Mouse (Mus musculus): ENCODE measurements at regions not wholly inside any gene's neighbourhood (a gene's known extent, or its start where the extent isn't known, plus 50 kb on each side); places are given as distances from the start of the nearest gene placed in this dataset.

DNA sequence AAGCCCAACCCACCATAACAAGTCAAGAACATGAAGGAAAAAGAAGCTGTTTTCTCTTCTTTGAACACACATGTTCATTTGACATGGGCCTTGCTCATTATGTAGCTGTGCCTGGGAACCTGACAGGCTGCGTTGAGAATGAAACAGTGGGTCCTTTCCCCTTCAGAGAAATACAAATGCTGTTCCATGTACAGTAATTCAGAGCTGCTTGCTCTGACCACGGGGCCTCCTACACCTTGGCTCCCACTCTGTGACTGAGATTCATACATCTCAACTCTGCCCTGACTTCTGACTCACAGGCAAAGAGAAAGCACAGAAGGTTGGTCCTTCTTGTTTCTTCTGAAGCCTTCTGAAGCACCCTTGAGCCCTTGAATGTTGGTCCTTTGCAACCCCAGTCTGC lies 1345.4 kb upstream of the A1bg start:
- H3K4me1 ChIP-seq (ENCODE audit: control insufficient read depth, insufficient read depth, low read length) = no peaks in the 10 kb centered on the region
- H3K36me3 ChIP-seq (ENCODE audit: control insufficient read depth, insufficient read depth, low read length) = no peaks in the 10 kb centered on the region
- H3K27me3 ChIP-seq (ENCODE audit: control insufficient read depth, insufficient read depth, low read length) = no peaks in the 10 kb centered on the region
- no peaks in the 10 kb centered on the region for H3K9me3 ChIP-seq (ENCODE audit: control insufficient read depth, low read depth, low read length)
- no peak overlapping the region for H3K4me2 ChIP-seq (replicated peaks; ENCODE audit: low read depth, low read length)
- H3K9ac ChIP-seq (replicated peaks; ENCODE audit: low read depth, low read length) = no peak overlapping the region
- ATAC-seq (ENCODE audit: insufficient number of reproducible peaks, insufficient read depth, low FRiP score, low read depth) = no peak
- H3K27ac ChIP-seq (ENCODE audit: low read length) = no peak overlapping the region
- H3K4me3 ChIP-seq (ENCODE audit: low read depth, low read length) = no peak overlapping the region
- WGBS = 76% methylated on average over 2 of the region's 2 CpGs

DNA sequence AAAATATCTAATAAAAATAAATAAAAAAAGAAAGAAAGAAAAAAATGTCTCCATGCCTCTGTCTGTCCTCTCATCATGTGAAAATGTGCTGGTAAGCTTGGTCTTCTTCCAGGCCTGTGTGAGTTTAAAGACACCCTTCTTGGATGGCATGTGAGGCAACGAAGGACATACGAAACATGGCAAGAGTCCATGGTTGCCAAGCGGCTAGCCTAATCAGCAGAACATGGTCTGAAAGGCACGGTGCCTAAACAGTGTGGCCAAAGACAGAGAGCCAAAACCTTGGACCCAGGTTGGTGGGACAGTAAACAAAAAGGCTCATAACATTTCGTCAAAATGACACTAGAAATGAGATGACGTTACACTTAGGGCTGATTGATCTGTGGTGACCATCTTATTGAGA lies 1344.7 kb upstream of the A1bg start:
- ATAC-seq (ENCODE audit: insufficient number of reproducible peaks, insufficient read depth, low FRiP score, low read depth) = no peak
- WGBS = 86% methylated on average over 6 of the region's 6 CpGs
- H3K4me2 ChIP-seq (replicated peaks; ENCODE audit: low read depth, low read length) = no peak overlapping the region

GRCm38 (mm10) chr15:62266025-62266424 lies 1343.2 kb upstream of the A1bg start:
- Histone ChIP-seq H3K9me3 (ENCODE audit: control insufficient read depth, low read depth, low read length) (no peaks in the 10 kb centered on the region), H3K4me2 (replicated peaks; ENCODE audit: low read depth, low read length) (no peak overlapping the region), H3K4me3 (ENCODE audit: low read depth, low read length) (no peak overlapping the region), H3K9ac (replicated peaks; ENCODE audit: low read depth, low read length) (no peak overlapping the region), H3K27ac (ENCODE audit: low read length) (no peak overlapping the region), H3K27me3 (ENCODE audit: control insufficient read depth, insufficient read depth, low read length) (no peaks in the 10 kb centered on the region), H3K4me1 (ENCODE audit: control insufficient read depth, insufficient read depth, low read length) (no peaks in the 10 kb centered on the region), H3K36me3 (ENCODE audit: control insufficient read depth, insufficient read depth, low read length) (no peaks in the 10 kb centered on the region)
- WGBS = 90% methylated on average over 6 of the region's 6 CpGs
- ATAC-seq (ENCODE audit: insufficient number of reproducible peaks, insufficient read depth, low FRiP score, low read depth) = no peak

More for the DNA sequence above, 1344.7 kb upstream of the A1bg start:
- Histone ChIP-seq H3K27ac (ENCODE audit: low read length) (no peak overlapping the region), H3K36me3 (ENCODE audit: control insufficient read depth, insufficient read depth, low read length) (no peaks in the 10 kb centered on the region), H3K4me3 (ENCODE audit: low read depth, low read length) (no peak overlapping the region), H3K9me3 (ENCODE audit: control insufficient read depth, low read depth, low read length) (no peaks in the 10 kb centered on the region), H3K4me1 (ENCODE audit: control insufficient read depth, insufficient read depth, low read length) (no peaks in the 10 kb centered on the region), H3K27me3 (ENCODE audit: control insufficient read depth, insufficient read depth, low read length) (no peaks in the 10 kb centered on the region), H3K9ac (replicated peaks; ENCODE audit: low read depth, low read length) (no peak overlapping the region)

- Histone ChIP-seq H3K27me3 (ENCODE audit: control insufficient read depth, insufficient read depth, low read length) (no peaks in the 10 kb centered on the region), H3K27ac (ENCODE audit: low read length) (no peak overlapping the region), H3K4me2 (replicated peaks; ENCODE audit: low read depth, low read length) (no peak overlapping the region), H3K4me1 (ENCODE audit: control insufficient read depth, insufficient read depth, low read length) (no peaks in the 10 kb centered on the region), H3K9me3 (ENCODE audit: control insufficient read depth, low read depth, low read length) (no peaks in the 10 kb centered on the region), H3K9ac (replicated peaks; ENCODE audit: low read depth, low read length) (no peak overlapping the region), H3K36me3 (ENCODE audit: control insufficient read depth, insufficient read depth, low read length) (no peaks in the 10 kb centered on the region), H3K4me3 (ENCODE audit: low read depth, low read length) (no peak overlapping the region)
- no peak for ATAC-seq (ENCODE audit: insufficient number of reproducible peaks, insufficient read depth, low FRiP score, low read depth)
- WGBS = 80% methylated on average over 4 of the region's 4 CpGs
Observed at GRCm38 (mm10) chr15:62265484-62265937, 1342.7 kb upstream of the A1bg start.

GRCm38 (mm10) chr15:62264966-62265365 lies 1342.2 kb upstream of the A1bg start:
- Histone ChIP-seq H3K4me3 (ENCODE audit: low read depth, low read length) (no peak overlapping the region), H3K36me3 (ENCODE audit: control insufficient read depth, insufficient read depth, low read length) (no peaks in the 10 kb centered on the region), H3K9ac (replicated peaks; ENCODE audit: low read depth, low read length) (no peak overlapping the region), H3K27ac (ENCODE audit: low read length) (no peak overlapping the region), H3K27me3 (ENCODE audit: control insufficient read depth, insufficient read depth, low read length) (no peaks in the 10 kb centered on the region), H3K4me1 (ENCODE audit: control insufficient read depth, insufficient read depth, low read length) (no peaks in the 10 kb centered on the region), H3K9me3 (ENCODE audit: control insufficient read depth, low read depth, low read length) (no peaks in the 10 kb centered on the region), H3K4me2 (replicated peaks; ENCODE audit: low read depth, low read length) (no peak overlapping the region)
- WGBS = 76% methylated on average over 1 of the region's 1 CpGs
- ATAC-seq (ENCODE audit: insufficient number of reproducible peaks, insufficient read depth, low FRiP score, low read depth) = no peak

DNA sequence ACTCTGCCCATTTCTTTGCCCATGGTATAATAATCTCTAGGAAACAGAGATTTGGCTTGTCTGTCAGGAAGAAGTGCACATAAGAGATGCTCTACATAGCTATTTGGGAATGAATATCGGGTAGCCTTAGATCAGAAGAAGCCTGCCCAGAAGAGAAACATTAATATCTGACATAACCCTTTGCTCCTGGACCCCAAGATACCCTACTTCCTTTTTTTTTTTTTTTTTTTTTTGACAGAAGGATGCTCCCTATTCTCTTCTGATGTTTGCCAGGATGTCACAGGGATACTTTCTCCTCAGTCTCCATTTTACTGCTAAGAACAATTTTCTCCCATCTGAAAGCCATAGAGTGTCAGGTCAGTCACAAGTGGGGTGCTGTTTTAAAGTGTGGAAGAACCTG lies 1341.4 kb upstream of the A1bg start:
- Histone ChIP-seq H3K4me2 (replicated peaks; ENCODE audit: low read depth, low read length) (no peak overlapping the region), H3K9ac (replicated peaks; ENCODE audit: low read depth, low read length) (no peak overlapping the region)
- WGBS = 89% methylated on average over 1 of the region's 1 CpGs

DNA sequence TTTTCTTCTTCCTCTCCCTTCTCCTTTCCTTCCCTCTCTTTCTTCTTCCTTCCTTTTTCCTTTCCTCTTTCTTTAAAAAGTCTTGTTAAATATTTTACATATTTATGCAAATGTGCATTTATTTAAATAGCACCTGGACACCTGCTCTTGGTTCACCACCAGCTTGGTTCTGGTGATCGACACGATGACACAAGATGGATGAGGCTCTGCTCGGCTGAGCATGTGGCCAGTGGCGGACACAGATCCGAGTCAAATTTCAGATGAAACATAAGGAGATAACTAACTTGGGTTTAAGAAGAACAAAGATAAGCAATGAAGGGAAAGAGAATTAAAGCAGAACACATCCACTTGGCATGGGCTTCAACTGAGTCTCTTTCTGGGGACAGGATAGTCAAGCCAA lies 1339.7 kb upstream of the A1bg start:
- Histone ChIP-seq H3K4me1 (ENCODE audit: control insufficient read depth, insufficient read depth, low read length) (no peaks in the 10 kb centered on the region), H3K9ac (replicated peaks; ENCODE audit: low read depth, low read length) (no peak overlapping the region), H3K4me3 (ENCODE audit: low read depth, low read length) (no peak overlapping the region), H3K36me3 (ENCODE audit: control insufficient read depth, insufficient read depth, low read length) (no peaks in the 10 kb centered on the region), H3K27ac (ENCODE audit: low read length) (no peak overlapping the region), H3K9me3 (ENCODE audit: control insufficient read depth, low read depth, low read length) (no peaks in the 10 kb centered on the region), H3K4me2 (replicated peaks; ENCODE audit: low read depth, low read length) (no peak overlapping the region), H3K27me3 (ENCODE audit: control insufficient read depth, insufficient read depth, low read length) (no peaks in the 10 kb centered on the region)
- 66% methylated on average over 5 of the region's 5 CpGs for WGBS
- ATAC-seq (ENCODE audit: insufficient number of reproducible peaks, insufficient read depth, low FRiP score, low read depth) = no peak

More for the DNA sequence above, 1341.4 kb upstream of the A1bg start:
- no peaks in the 10 kb centered on the region for H3K9me3 ChIP-seq (ENCODE audit: control insufficient read depth, low read depth, low read length)
- H3K4me1 ChIP-seq (ENCODE audit: control insufficient read depth, insufficient read depth, low read length) = no peaks in the 10 kb centered on the region
- H3K27ac ChIP-seq (ENCODE audit: low read length) = no peak overlapping the region
- no peak overlapping the region for H3K4me3 ChIP-seq (ENCODE audit: low read depth, low read length)
- no peak for ATAC-seq (ENCODE audit: insufficient number of reproducible peaks, insufficient read depth, low FRiP score, low read depth)
- H3K36me3 ChIP-seq (ENCODE audit: control insufficient read depth, insufficient read depth, low read length) = no peaks in the 10 kb centered on the region
- no peaks in the 10 kb centered on the region for H3K27me3 ChIP-seq (ENCODE audit: control insufficient read depth, insufficient read depth, low read length)

- H3K9me3 ChIP-seq (ENCODE audit: control insufficient read depth, low read depth, low read length) = no peaks in the 10 kb centered on the region
- WGBS = 80% methylated on average over 2 of the region's 2 CpGs
- H3K36me3 ChIP-seq (ENCODE audit: control insufficient read depth, insufficient read depth, low read length) = no peaks in the 10 kb centered on the region
- H3K27ac ChIP-seq (ENCODE audit: low read length) = no peak overlapping the region
- no peak overlapping the region for H3K9ac ChIP-seq (replicated peaks; ENCODE audit: low read depth, low read length)
- no peak overlapping the region for H3K4me3 ChIP-seq (ENCODE audit: low read depth, low read length)
- no peak overlapping the region for H3K4me2 ChIP-seq (replicated peaks; ENCODE audit: low read depth, low read length)
- H3K4me1 ChIP-seq (ENCODE audit: control insufficient read depth, insufficient read depth, low read length) = no peaks in the 10 kb centered on the region
- no peak for ATAC-seq (ENCODE audit: insufficient number of reproducible peaks, insufficient read depth, low FRiP score, low read depth)
- H3K27me3 ChIP-seq (ENCODE audit: control insufficient read depth, insufficient read depth, low read length) = no peaks in the 10 kb centered on the region
Observed at GRCm38 (mm10) chr15:62261520-62261919, 1338.7 kb upstream of the A1bg start.

DNA sequence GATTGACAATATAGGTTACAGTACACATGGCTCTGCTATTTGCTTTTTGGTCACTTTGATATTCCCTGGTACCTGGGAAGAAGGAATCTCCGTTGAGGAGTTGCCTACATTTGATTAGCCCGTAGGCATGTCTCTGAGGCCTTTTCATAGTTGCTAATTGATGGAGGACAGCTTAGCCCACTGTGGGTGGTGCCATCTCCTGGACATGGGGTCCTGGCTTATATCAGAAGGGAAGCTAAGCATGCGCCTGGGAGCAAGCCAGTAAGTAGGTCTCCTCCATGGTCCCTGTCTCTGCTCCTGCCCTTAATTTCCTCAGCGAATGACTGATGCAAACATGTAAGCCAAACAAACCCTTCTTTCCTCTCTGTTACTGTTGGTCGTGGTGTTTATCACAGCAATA lies 1335.8 kb upstream of the A1bg start:
- Histone ChIP-seq H3K9me3 (ENCODE audit: control insufficient read depth, low read depth, low read length) (no peaks in the 10 kb centered on the region), H3K9ac (replicated peaks; ENCODE audit: low read depth, low read length) (no peak overlapping the region), H3K27ac (ENCODE audit: low read length) (no peak overlapping the region), H3K27me3 (ENCODE audit: control insufficient read depth, insufficient read depth, low read length) (no peaks in the 10 kb centered on the region), H3K36me3 (ENCODE audit: control insufficient read depth, insufficient read depth, low read length) (no peaks in the 10 kb centered on the region), H3K4me1 (ENCODE audit: control insufficient read depth, insufficient read depth, low read length) (no peaks in the 10 kb centered on the region), H3K4me3 (ENCODE audit: low read depth, low read length) (no peak overlapping the region), H3K4me2 (replicated peaks; ENCODE audit: low read depth, low read length) (no peak overlapping the region)
- 66% methylated on average over 5 of the region's 5 CpGs for WGBS
- ATAC-seq (ENCODE audit: insufficient number of reproducible peaks, insufficient read depth, low FRiP score, low read depth) = no peak
